Mouse (Mus musculus) monocyte, adult 5-6 weeks (primary cell): ENCODE data around the gene Mgea5. TPM values are rescaled to one million over a fixed set of nuclear protein-coding genes. Genes with fewer than 3 reads are reported as not detected.

Experiments
- ATAC-seq: fragments of 153-309, 156-312 bp; replicated peaks from 2 replicates; pipeline ENCODE4 v1.8.0; 2017; ENCODE audit warnings: mild to moderate bottlenecking; ENCODE audit not compliant: low TSS enrichment, insufficient number of reproducible peaks, severe bottlenecking, poor library complexity, low FRiP score
- total RNA-seq: library from RNA; stranded (forward); fragments of 200-1000, 200-491, 200-594 nt; gene quantifications from 3 replicates; pipeline ENCODE4 v1.2.3, GENCODE M21; 2017

Mgea5 gene
- total RNA-seq, 1 experiment from 2014 or later: 301 TPM

DNA sequence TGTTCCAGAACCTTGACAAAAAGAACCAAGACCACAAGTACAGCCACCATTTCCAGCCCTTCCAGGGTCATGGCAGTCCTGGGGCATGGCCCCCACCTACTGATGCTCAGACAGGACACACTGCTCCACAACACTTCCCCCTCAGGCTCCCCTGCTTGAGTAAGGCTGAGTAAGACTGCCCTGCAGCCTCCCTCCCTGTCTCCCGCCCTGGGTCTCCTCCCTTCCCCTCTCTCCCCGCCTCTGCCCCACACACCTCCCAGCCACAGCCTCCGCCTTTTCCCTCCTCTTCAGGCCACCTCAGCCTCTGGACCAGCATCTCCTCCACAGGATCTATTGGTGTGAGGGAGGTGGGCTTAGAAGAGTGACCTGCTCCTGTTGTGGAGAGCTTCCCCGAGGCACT lies 19.8 kb upstream of the Mgea5 start:
- peak; percentile 33; the same call in 1 of the 2 replicates for ATAC-seq

DNA sequence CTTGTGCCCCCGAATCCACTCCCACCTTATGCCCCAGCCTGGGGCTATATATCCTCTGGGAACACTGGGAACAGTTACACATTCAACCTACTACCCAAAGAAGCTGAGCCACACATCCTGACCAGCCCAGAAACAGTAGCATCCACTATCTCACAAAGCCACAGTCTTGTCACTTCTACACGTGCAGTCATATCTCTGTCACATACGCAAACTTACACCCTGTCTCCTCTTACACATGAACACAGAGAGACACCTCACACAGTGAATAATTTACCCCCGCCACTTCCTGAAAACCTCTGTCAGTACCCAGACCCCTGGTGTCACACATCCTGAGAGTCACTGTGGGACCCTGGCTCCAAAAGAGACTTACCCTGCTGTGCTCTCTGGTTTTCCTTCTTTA lies 19.1 kb upstream of the Mgea5 start:
- ATAC-seq: no peak

- ATAC-seq: no peak
Measured at GRCm38 (mm10) chr19:45796879-45797278, 13.2 kb upstream of the Mgea5 start.

GRCm38 (mm10) chr19:45796061-45796556 lies 12.5 kb upstream of the Mgea5 start:
- no peak for ATAC-seq

DNA sequence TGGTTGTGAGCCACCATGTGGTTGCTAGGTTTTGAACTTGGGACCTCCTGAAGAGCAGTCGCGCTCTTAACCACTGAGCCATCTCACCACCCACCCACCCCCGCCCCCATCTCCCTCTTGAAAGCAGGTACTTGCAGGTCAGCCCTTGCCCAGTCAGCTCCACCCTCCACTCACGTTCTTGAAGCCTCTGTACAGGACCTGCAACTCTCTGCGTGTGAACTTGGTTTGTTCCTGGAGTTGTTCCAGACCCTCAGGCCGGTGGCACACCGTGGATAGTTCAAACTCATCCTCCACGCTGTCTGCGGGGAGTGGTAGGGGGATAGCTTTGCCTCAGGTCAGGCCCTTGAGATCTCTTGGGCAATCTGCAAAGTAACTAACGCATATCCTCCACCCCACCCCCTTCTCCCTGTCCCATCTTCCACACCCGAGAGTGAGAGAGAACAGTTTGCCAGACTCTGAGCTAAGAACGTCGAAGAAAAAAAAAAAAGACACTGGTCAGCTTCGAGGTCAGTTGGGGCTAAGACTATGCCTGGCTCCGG lies 11.8 kb upstream of the Mgea5 start:
- no peak for ATAC-seq

DNA sequence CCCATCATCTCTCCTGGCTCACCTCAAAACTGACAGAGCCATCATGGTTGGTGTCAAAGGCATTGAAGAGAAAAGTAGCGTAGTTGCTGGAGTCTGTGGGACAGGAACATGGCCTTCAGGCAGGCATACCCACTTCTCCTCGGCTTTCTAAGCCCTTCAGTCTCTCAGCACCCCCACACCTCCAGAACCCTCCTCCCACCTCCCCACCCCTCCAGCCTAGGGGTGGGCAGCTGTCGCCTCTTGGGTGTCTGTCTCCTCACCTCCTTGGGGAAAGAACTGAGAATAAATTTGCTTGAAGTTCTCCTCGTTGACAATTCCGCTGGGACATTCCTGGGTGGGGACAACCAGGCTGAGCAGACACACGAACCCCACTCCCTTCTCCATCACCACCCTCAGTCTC lies 11.1 kb upstream of the Mgea5 start:
- ATAC-seq: no peak

DNA sequence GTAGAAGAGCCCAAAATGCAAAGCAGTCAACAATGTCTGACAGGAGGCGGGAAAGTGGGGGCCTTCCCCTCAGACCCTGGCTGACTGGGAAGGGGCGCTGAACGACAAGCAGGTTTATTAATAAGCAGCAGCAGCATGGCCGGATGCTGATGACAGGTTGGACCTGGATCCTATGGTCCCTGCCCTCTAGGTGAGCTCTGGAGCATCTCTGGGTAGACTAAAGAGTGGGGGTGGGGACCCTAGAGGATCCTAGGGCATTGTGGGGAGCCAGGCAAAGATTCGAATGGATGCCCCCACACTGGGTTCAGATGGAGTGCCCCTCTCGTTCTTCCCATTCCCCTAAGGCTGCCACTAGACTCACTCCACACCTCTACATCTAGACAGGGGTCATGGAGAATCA lies 8.8 kb upstream of the Mgea5 start:
- ATAC-seq: no peak

GRCm38 (mm10) chr19:45789888-45790874 lies 6.5 kb upstream of the Mgea5 start:
- ATAC-seq: peak; percentile 94

DNA sequence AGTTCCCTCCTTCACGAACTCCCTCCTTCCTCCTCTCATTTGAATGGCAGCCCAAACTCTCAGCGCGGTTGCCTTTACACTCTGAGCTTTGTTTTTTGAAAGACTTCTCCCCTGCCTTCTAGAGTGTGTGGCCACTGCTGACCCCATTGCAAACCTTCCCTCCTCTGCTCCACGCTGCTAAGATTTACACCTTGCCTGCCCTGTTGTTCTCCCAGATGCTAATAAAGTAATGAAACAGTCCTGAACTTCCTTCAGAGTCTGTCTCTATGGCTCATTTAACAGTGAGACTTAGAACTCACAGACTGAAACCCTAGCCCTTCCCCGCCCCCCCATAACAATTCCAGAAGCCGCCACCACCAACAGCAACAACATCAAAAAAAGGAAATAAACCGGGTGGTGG lies 5.7 kb upstream of the Mgea5 start:
- no peak for ATAC-seq

DNA sequence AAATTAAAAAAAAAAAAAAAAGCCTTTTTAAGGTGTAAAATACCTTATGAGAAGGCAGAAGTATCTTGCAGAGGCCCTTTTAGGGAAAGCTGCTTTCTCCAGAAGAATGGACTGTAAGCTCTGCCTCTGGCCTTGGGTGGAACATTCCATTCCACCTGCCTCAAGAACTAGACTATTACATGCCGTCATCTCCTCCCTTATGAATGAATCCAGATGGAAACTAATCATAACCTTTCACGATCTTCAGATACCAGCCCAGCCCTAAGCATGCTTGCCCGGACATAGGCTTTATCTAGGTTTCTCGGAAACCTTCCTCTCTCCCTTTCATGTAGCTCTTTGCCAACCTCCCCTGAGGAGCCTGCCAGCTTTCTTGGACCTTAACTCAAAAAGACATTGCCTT lies 4.7 kb upstream of the Mgea5 start:
- ATAC-seq: no peak

- ATAC-seq: no peak
Measured at GRCm38 (mm10) chr19:45787450-45787849, 3.8 kb upstream of the Mgea5 start.

DNA sequence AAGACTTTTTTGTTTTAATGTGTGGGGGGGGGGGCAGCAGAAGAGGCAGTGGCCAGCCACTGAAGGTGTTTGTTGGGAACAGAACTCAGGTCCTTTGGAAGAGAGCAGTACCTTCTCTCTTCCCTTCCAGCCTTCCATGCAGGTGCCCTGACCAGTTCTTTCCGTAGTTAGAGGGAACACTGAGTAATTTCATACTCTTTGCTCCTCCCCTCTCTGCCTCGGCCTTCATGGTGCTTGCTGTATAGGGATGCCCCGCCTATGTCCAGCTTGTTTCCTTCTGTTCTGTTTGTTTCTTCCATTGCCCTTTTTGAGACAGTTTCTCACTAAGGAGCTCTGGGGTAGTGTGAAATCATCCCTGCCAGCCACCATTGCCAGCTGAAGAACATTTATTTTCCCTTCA lies 1.8 kb upstream of the Mgea5 start:
- ATAC-seq: no peak

- no peak for ATAC-seq
Measured at GRCm38 (mm10) chr19:45783933-45784576, 418 bp upstream of the Mgea5 start.

GRCm38 (mm10) chr19:45782315-45783001 lies 1.2 kb downstream of the Mgea5 start:
- peak; percentile 21; the same call in 1 of the 2 replicates for ATAC-seq

GRCm38 (mm10) chr19:45781676-45782075 lies 2.0 kb downstream of the Mgea5 start:
- ATAC-seq: no peak

- ATAC-seq: no peak
Measured at GRCm38 (mm10) chr19:45780350-45780915, 3.2 kb downstream of the Mgea5 start.

DNA sequence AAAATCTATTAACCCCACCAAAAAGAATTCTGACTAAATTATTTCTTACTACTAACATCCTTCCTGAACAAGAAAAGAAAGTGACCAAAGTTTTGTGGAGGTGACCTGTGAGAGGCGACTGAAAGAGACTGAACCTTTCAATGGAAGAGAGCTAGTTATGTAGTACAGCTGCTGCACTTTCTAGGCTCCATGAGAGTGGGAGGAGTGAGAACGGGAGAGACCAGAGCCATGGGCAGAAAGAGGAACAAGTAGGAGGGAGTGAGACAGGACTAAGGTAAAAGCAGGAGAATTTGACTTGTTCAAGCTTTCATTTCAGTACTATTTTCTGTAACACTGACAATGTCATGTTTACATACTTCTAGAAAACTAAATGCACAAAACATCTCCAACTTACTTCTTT lies 8.2 kb downstream of the Mgea5 start:
- ATAC-seq: no peak

DNA sequence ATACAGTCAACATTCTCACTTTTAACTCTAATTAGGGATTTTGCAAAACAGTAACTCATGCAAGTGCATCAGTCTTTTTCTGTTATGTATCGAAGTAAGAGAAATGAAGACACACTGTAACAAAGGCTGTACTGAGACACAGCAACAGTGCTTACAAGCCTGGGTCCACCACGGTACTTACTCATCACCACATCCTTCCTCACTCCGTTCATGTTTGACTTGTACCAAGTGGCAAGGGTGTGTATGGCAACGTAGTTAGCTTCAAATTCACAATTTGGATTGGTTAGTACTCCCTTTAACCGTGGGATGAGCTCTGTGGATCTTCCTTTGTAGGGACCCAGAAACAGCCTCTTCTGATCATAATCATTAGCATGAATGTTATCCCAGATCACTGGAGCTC lies 12.1 kb downstream of the Mgea5 start:
- no peak for ATAC-seq

DNA sequence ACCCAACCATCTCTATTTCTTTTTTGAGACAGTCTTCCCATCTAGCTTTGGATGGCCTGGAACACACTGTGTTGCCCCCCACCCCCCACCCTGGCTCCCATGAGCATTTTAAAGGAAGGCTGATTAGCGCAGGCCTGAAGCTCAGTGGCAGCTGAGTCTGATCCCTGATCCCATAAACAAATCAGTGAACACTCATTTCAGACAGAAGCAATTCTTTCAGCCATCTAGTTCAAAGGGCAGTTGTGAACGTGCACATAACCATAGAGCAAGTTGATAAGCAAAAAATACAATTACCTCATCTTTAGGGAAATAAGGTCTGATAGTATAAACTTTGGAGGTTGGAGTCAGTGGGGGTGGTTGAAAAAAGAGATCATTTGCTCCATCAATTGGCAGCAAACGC lies 22.8 kb downstream of the Mgea5 start:
- ATAC-seq: no peak
